Mouse (Mus musculus) liver, adult 2 months (tissue): ENCODE measurements around the gene Timm13. TPM values are rescaled to one million over a fixed set of nuclear protein-coding genes. Genes with fewer than 3 reads are reported as not detected.

Experiments used
- DNase-seq: peaks from one replicate; pipeline ENCODE4 v3.0.0-alpha.2; 2011; ENCODE audit warnings: low read depth, low spot score; ENCODE audit errors: extremely low read depth
- H3K27ac ChIP-seq: fragments of 200-500 bp; replicated peaks from 2 replicates; pipeline ENCODE4 v1.5.1; 2012; ENCODE audit warnings: low read depth, mild to moderate bottlenecking, control low read depth, inconsistent platforms, low read length; ENCODE audit not compliant: insufficient read depth
- H3K27me3 ChIP-seq: fragments of 200-500 bp; 2 replicates; pipeline ENCODE4 v1.6.1; 2012; ENCODE audit warnings: mild to moderate bottlenecking, moderate library complexity, low read length, inconsistent platforms; ENCODE audit not compliant: control insufficient read depth, insufficient read depth
- H3K36me3 ChIP-seq: fragments of 200-500 bp; 2 replicates; pipeline ENCODE4 v1.6.1; 2012; ENCODE audit warnings: low read length, inconsistent platforms; ENCODE audit not compliant: control insufficient read depth, insufficient read depth
- H3K4me1 ChIP-seq: fragments of 200-500 bp; 2 replicates; pipeline ENCODE4 v1.6.1; 2011; ENCODE audit warnings: low read length; ENCODE audit not compliant: control insufficient read depth, insufficient read depth
- H3K4me3 ChIP-seq: fragments of 200-500 bp; 2 replicates; pipeline ENCODE4 v1.5.1; 2011; ENCODE audit warnings: low read depth, mild to moderate bottlenecking, control low read depth, low read length, moderate library complexity; ENCODE audit not compliant: insufficient read depth
- H3K79me2 ChIP-seq: fragments of 200-500 bp; 2 replicates; pipeline ENCODE4 v1.6.1; 2012; ENCODE audit warnings: inconsistent platforms, mild to moderate bottlenecking, low read length, moderate library complexity; ENCODE audit not compliant: control insufficient read depth, insufficient read depth
- H3K9ac ChIP-seq: fragments of 200-500 bp; 2 replicates; pipeline ENCODE4 v1.6.1; 2012; ENCODE audit warnings: low read depth, mild to moderate bottlenecking, control low read depth, inconsistent platforms, low read length
- CTCF ChIP-seq: fragments of 200-500 bp; IDR thresholded peaks from 2 replicates; pipeline ENCODE4 v1.5.1; 2011; ENCODE audit warnings: low read depth, low read length, control low read depth
- POLR2A ChIP-seq: fragments of 200-500 bp; IDR thresholded peaks from 2 replicates; pipeline ENCODE4 v1.6.1; 2011; ENCODE audit warnings: low read length, control low read depth; ENCODE audit not compliant: insufficient read depth; ENCODE audit errors: extremely low read depth
- WGBS: fragments of 180-500 bp; shearing (Covaris S2); methylation state at CpG from one replicate; pipeline ENCODE4 v1.1.7; 2018; 5-methylcytosine and 5-hydroxymethylcytosine counted together
- polyA plus RNA-seq: library from polyadenylated mRNA; depleted of rRNA; stranded (reverse); fragments of >200 nt; gene quantifications from 2 replicates; pipeline ENCODE4 v1.2.3, GENCODE M21; 2012
- total RNA-seq: library from RNA; depleted of rRNA; stranded (reverse); fragments of >200 nt; gene quantifications from 2 replicates; pipeline ENCODE4 v1.2.3, GENCODE M21; 2014

Gene Timm13
- total and polyA plus RNA-seq, 2 experiments, result 79.9 to 388 TPM

- 82% methylated on average over 8 of the region's 8 CpGs for WGBS
- H3K79me2 ChIP-seq, result peaks cover 3% of the 10 kb centered on the region; the same call in 1 of the 2 replicates
- no peak overlapping the region for H3K27ac ChIP-seq
- peaks cover 10% of the 10 kb centered on the region for H3K4me1 ChIP-seq
- no peaks in the 10 kb centered on the region for H3K36me3 ChIP-seq
- no peak overlapping the region for H3K4me3 ChIP-seq
- H3K27me3 ChIP-seq, result no peaks in the 10 kb centered on the region
- DNase-seq, result no peak
- no peak for TF ChIP-seq POLR2A
- no peak for TF ChIP-seq CTCF
- no peak overlapping the region for H3K9ac ChIP-seq
Observed at GRCm38 (mm10) chr10:80899074-80899473, 1.7 kb downstream of the Timm13 start.

GRCm38 (mm10) chr10:80897861-80898510, 2.8 kb downstream of the Timm13 start:
- peaks cover 10% of the 10 kb centered on the region for H3K4me1 ChIP-seq
- no peak overlapping the region for H3K27ac ChIP-seq
- H3K4me3 ChIP-seq, result no peak overlapping the region
- no peaks in the 10 kb centered on the region for H3K36me3 ChIP-seq
- H3K79me2 ChIP-seq, result peaks cover 3% of the 10 kb centered on the region; the same call in 1 of the 2 replicates
- TF ChIP-seq CTCF (no peak), POLR2A (no peak)
- 67% methylated on average over 41 of the region's 41 CpGs for WGBS
- H3K27me3 ChIP-seq, result no peaks in the 10 kb centered on the region
- DNase-seq, result no peak
- H3K9ac ChIP-seq, result no peak overlapping the region

- WGBS, result 62% methylated on average over 24 of the region's 24 CpGs
Observed at GRCm38 (mm10) chr10:80896581-80897485, 3.9 kb downstream of the Timm13 start.

GRCm38 (mm10) chr10:80895697-80896096, 5.1 kb downstream of the Timm13 start:
- no peak overlapping the region for H3K4me3 ChIP-seq
- H3K9ac ChIP-seq, result no peak overlapping the region
- H3K27ac ChIP-seq, result no peak overlapping the region
- no peaks in the 10 kb centered on the region for H3K27me3 ChIP-seq
- peaks cover 6% of the 10 kb centered on the region for H3K4me1 ChIP-seq
- H3K79me2 ChIP-seq, result peaks cover 3% of the 10 kb centered on the region; the same call in 1 of the 2 replicates
- TF ChIP-seq CTCF, result no peak
- TF ChIP-seq POLR2A, result no peak
- no peaks in the 10 kb centered on the region for H3K36me3 ChIP-seq
- no peak for DNase-seq
- WGBS, result 88% methylated on average over 6 of the region's 6 CpGs

More at GRCm38 (mm10) chr10:80896581-80897485, 3.9 kb downstream of the Timm13 start:
- peaks cover 10% of the 10 kb centered on the region for H3K4me1 ChIP-seq
- no peak overlapping the region for H3K27ac ChIP-seq
- H3K79me2 ChIP-seq, result peaks cover 3% of the 10 kb centered on the region; the same call in 1 of the 2 replicates
- H3K4me3 ChIP-seq, result no peak overlapping the region
- no peak overlapping the region for H3K9ac ChIP-seq
- TF ChIP-seq POLR2A (no peak), CTCF (no peak)
- H3K27me3 ChIP-seq, result no peaks in the 10 kb centered on the region
- no peak for DNase-seq
- H3K36me3 ChIP-seq, result no peaks in the 10 kb centered on the region

GRCm38 (mm10) chr10:80895100-80895499, 5.7 kb downstream of the Timm13 start:
- no peak for TF ChIP-seq POLR2A
- no peak for TF ChIP-seq CTCF
- DNase-seq, result no peak
- Histone ChIP-seq H3K36me3 (no peaks in the 10 kb centered on the region), H3K4me1 (peaks cover 6% of the 10 kb centered on the region), H3K4me3 (no peak overlapping the region), H3K79me2 (peaks cover 3% of the 10 kb centered on the region; the same call in 1 of the 2 replicates), H3K27ac (no peak overlapping the region), H3K9ac (no peak overlapping the region), H3K27me3 (no peaks in the 10 kb centered on the region)
- WGBS, result 83% methylated on average over 7 of the region's 7 CpGs
